Mouse (Mus musculus): Measurements from ENCODE around the gene Olfr357. TPM values are rescaled to one million over a fixed set of nuclear protein-coding genes. Genes with fewer than 3 reads are reported as not detected.

The Olfr357 gene
- not detected in 2 replicates for polyA plus RNA-seq (2012; rRNA removed)

GRCm38 (mm10) chr2:36993527-36993926 is at the start of gene Olfr357:
Gene Olfr357 (plus strand): TSS chr2:36993827.

GRCm38 (mm10) chr2:37009235-37009634 is 15.6 kb downstream of the Olfr357 start, which contains the start of gene Olfr358:
Gene Olfr358 (minus strand): TSS chr2:37009335.

Other genes with a start within 250 kb of the Olfr357 start
- gene Olfr348, start 209.6 kb upstream of the Olfr357 start, polyA plus RNA-seq (2012; rRNA removed) = not detected in 2 replicates
- gene Olfr50, start 203.3 kb upstream of the Olfr357 start, polyA plus RNA-seq (2012; rRNA removed) = not detected in 2 replicates
- not detected in 2 replicates for gene Olfr3, start 176.8 kb upstream of the Olfr357 start, polyA plus RNA-seq (2012; rRNA removed)
- gene Olfr350, start 147.5 kb upstream of the Olfr357 start, polyA plus RNA-seq (2012; rRNA removed) = not detected in 2 replicates
- gene Olfr351, start 131.2 kb upstream of the Olfr357 start, polyA plus RNA-seq (2012; rRNA removed) = not detected in 2 replicates
- gene Olfr352, start 125.4 kb upstream of the Olfr357 start, polyA plus RNA-seq (2012; rRNA removed) = not detected in 2 replicates
- not detected in 2 replicates for gene Olfr353, start 100.9 kb upstream of the Olfr357 start, polyA plus RNA-seq (2012; rRNA removed)
- not detected in 2 replicates for gene Olfr354, start 88.1 kb upstream of the Olfr357 start, polyA plus RNA-seq (2012; rRNA removed)
- not detected in 2 replicates for gene Olfr355, start 64.9 kb upstream of the Olfr357 start, polyA plus RNA-seq (2012; rRNA removed)
- not detected in 2 replicates for gene Olfr356, start 56.7 kb upstream of the Olfr357 start, polyA plus RNA-seq (2012; rRNA removed)
- gene Olfr358, start 15.5 kb downstream of the Olfr357 start, polyA plus RNA-seq (2012; rRNA removed) = not detected in 2 replicates
- not detected in 2 replicates for gene Olfr360, start 71.9 kb downstream of the Olfr357 start, polyA plus RNA-seq (2012; rRNA removed)
- not detected in 2 replicates for gene Olfr361, start 95.5 kb downstream of the Olfr357 start, polyA plus RNA-seq (2012; rRNA removed)
- not detected in 2 replicates for gene Olfr362, start 124.1 kb downstream of the Olfr357 start, polyA plus RNA-seq (2012; rRNA removed)
- not detected in 2 replicates for gene Olfr364-ps1, start 145.5 kb downstream of the Olfr357 start, polyA plus RNA-seq (2012; rRNA removed)
- gene Olfr365, start 194.4 kb downstream of the Olfr357 start, polyA plus RNA-seq (2012; rRNA removed) = not detected in 2 replicates
- gene Olfr366, start 217.7 kb downstream of the Olfr357 start, polyA plus RNA-seq (2012; rRNA removed) = not detected in 2 replicates

Measured in central nervous system, embryonic 18 days (tissue).